Mouse (Mus musculus) small intestine, adult 2 months (tissue): ENCODE data around the gene L1cam. TPM values are rescaled to one million over a fixed set of nuclear protein-coding genes. Genes with fewer than 3 reads are reported as not detected.

Source experiments
- H3K27ac ChIP-seq: fragments of 200-500 bp; 2 replicates; pipeline ENCODE4 v1.5.1; 2012; ENCODE audit warnings: low read depth, low read length, control low read depth, inconsistent platforms; ENCODE audit not compliant: insufficient read depth
- H3K27me3 ChIP-seq: fragments of 200-500 bp; 2 replicates; pipeline ENCODE4 v1.6.1; 2012; ENCODE audit warnings: mild to moderate bottlenecking, moderate library complexity, low read length, inconsistent platforms; ENCODE audit not compliant: control insufficient read depth, insufficient read depth
- H3K36me3 ChIP-seq: fragments of 200-500 bp; 2 replicates; pipeline ENCODE4 v1.6.1; 2012; ENCODE audit warnings: mild to moderate bottlenecking, low read length, control low read depth, inconsistent platforms; ENCODE audit not compliant: control insufficient read depth, insufficient read depth
- H3K4me1 ChIP-seq: fragments of 200-500 bp; 2 replicates; pipeline ENCODE4 v1.6.1; 2012; ENCODE audit warnings: low read length, inconsistent platforms, mixed read lengths; ENCODE audit not compliant: control insufficient read depth, insufficient read depth, insufficient read length
- H3K4me3 ChIP-seq: fragments of 200-500 bp; 2 replicates; pipeline ENCODE4 v1.5.1; 2012; ENCODE audit warnings: low read depth, mild to moderate bottlenecking, control low read depth, inconsistent platforms, low read length, moderate library complexity
- CTCF ChIP-seq: fragments of 200-500 bp; IDR thresholded peaks from 2 replicates; pipeline ENCODE4 v1.5.1; 2012; ENCODE audit warnings: low read depth, mild to moderate bottlenecking, control low read depth, inconsistent platforms, low read length, moderate library complexity, mixed read lengths; ENCODE audit not compliant: insufficient replicate concordance, insufficient read length; ENCODE audit errors: extremely low read depth
- POLR2A ChIP-seq: fragments of 200-500 bp; IDR thresholded peaks from 2 replicates; pipeline ENCODE4 v1.6.1; 2012; ENCODE audit warnings: low read depth, mild to moderate bottlenecking, control low read depth, inconsistent platforms, low read length, moderate library complexity
- WGBS: fragments of 180-500 bp; shearing (Covaris S2); methylation state at CpG from one replicate; pipeline ENCODE4 v1.1.7; 2018; 5-methylcytosine and 5-hydroxymethylcytosine counted together
- polyA plus RNA-seq: library from polyadenylated mRNA; depleted of rRNA; stranded (reverse); fragments of >200 nt; gene quantifications from 2 replicates; pipeline ENCODE4 v1.2.3, GENCODE M21; 2012

The L1cam gene
- polyA plus RNA-seq, 1 experiment, result 20.8 TPM

GRCm38 (mm10) chrX:73921285-73921822 lies 25.4 kb upstream of the L1cam start:
- no peaks in the 10 kb centered on the region for H3K4me1 ChIP-seq
- peak overlapping the region; percentile 75 for H3K27ac ChIP-seq
- 12% methylated on average over 34 of the region's 34 CpGs for WGBS
- H3K27me3 ChIP-seq, result no peaks in the 10 kb centered on the region
- peaks cover 9% of the 10 kb centered on the region for H3K36me3 ChIP-seq
- no peak for TF ChIP-seq POLR2A
- no peak for TF ChIP-seq CTCF
- peak overlapping the region; percentile 93 for H3K4me3 ChIP-seq

GRCm38 (mm10) chrX:73918631-73919030 lies 22.7 kb upstream of the L1cam start:
- Histone ChIP-seq H3K4me3 (no peak overlapping the region), H3K27me3 (no peaks in the 10 kb centered on the region), H3K36me3 (peaks cover 9% of the 10 kb centered on the region), H3K27ac (no peak overlapping the region), H3K4me1 (no peaks in the 10 kb centered on the region)
- no peak for TF ChIP-seq POLR2A
- no peak for TF ChIP-seq CTCF
- 79% methylated on average over 5 of the region's 5 CpGs for WGBS

GRCm38 (mm10) chrX:73916945-73917344 lies 21.0 kb upstream of the L1cam start:
- TF ChIP-seq CTCF (no peak), POLR2A (no peak)
- no peaks in the 10 kb centered on the region for H3K4me1 ChIP-seq
- WGBS, result 84% methylated on average over 8 of the region's 8 CpGs
- peaks cover 9% of the 10 kb centered on the region for H3K36me3 ChIP-seq
- no peaks in the 10 kb centered on the region for H3K27me3 ChIP-seq
- H3K27ac ChIP-seq, result no peak overlapping the region
- no peak overlapping the region for H3K4me3 ChIP-seq

- TF ChIP-seq POLR2A, result peak; percentile 63; the same call in 1 of the 2 replicates
- TF ChIP-seq CTCF, result no peak
- 20% methylated on average over 31 of the region's 31 CpGs for WGBS
- Histone ChIP-seq H3K27ac (peak overlapping the region; percentile 68), H3K36me3 (peaks cover 8% of the 10 kb centered on the region), H3K4me1 (peaks cover 4% of the 10 kb centered on the region), H3K27me3 (no peaks in the 10 kb centered on the region), H3K4me3 (peak overlapping the region; percentile 50)
Measured at GRCm38 (mm10) chrX:73914827-73915703, 19.2 kb upstream of the L1cam start.

GRCm38 (mm10) chrX:73911588-73911987 lies 15.7 kb upstream of the L1cam start:
- H3K36me3 ChIP-seq, result no peaks in the 10 kb centered on the region
- H3K4me3 ChIP-seq, result no peak overlapping the region
- WGBS, result 75% methylated on average over 2 of the region's 2 CpGs
- no peaks in the 10 kb centered on the region for H3K27me3 ChIP-seq
- TF ChIP-seq POLR2A, result no peak
- H3K27ac ChIP-seq, result peak overlapping the region; percentile 86
- H3K4me1 ChIP-seq, result peaks cover 4% of the 10 kb centered on the region

GRCm38 (mm10) chrX:73911156-73911555 lies 15.3 kb upstream of the L1cam start:
- peak overlapping the region; percentile 86 for H3K27ac ChIP-seq
- WGBS, result 8% methylated on average over 24 of the region's 26 CpGs
- TF ChIP-seq CTCF (no peak), POLR2A (no peak)

GRCm38 (mm10) chrX:73910451-73910850 lies 14.5 kb upstream of the L1cam start:
- Histone ChIP-seq H3K4me3 (peak overlapping the region; percentile 51; the same call in 1 of the 2 replicates), H3K27ac (peak overlapping the region; percentile 76), H3K36me3 (peaks cover 1% of the 10 kb centered on the region; the same call in 1 of the 2 replicates), H3K27me3 (no peaks in the 10 kb centered on the region), H3K4me1 (peaks cover 4% of the 10 kb centered on the region)
- TF ChIP-seq POLR2A (no peak), CTCF (no peak)

More at GRCm38 (mm10) chrX:73911156-73911555, 15.3 kb upstream of the L1cam start:
- H3K27me3 ChIP-seq, result no peaks in the 10 kb centered on the region
- peaks cover 4% of the 10 kb centered on the region for H3K4me1 ChIP-seq
- no peaks in the 10 kb centered on the region for H3K36me3 ChIP-seq
- H3K4me3 ChIP-seq, result peak overlapping the region; percentile 51
